24 mouse cellular contexts compared by ENCODE assay signal in genomic region chr13:49234711-49235110, GRCm38 (mm10). TPM values are rescaled to one million over a fixed set of nuclear protein-coding genes. Genes with fewer than 3 reads are reported as not detected.
DNase-seq lines count a peak whose midpoint lies in the region; ATAC-seq and TF ChIP-seq lines count a peak whose summit lies in the region.
"Had no signal": no experiment of that assay in that cellular context is flagged by ENCODE, and none has a peak within 500 bp of the region (broad histone marks: within the 10 kb centered on the region; RNA-seq: fewer than 3 reads in every experiment).

No protein-coding gene starts in this region.

- H3K9me3 ChIP-seq in kidney, postnatal 0 days (replicated peaks; ENCODE audit: low read length) = peaks cover 4% of the 10 kb centered on the region; the same call in 1 of the 2 replicates
- H3K9me3 ChIP-seq: embryonic facial prominence, embryonic 13.5 days; heart, embryonic 12.5 days; hindbrain, embryonic 12.5 days; liver, embryonic 13.5 days; midbrain, embryonic 13.5 days; neural tube, embryonic 15.5 days had no signal

- no peak overlapping the region for H3K9ac ChIP-seq in kidney, postnatal 0 days (ENCODE audit: low read depth, low read length)
- H3K9ac ChIP-seq: embryonic facial prominence, embryonic 13.5 days; heart, embryonic 12.5 days; hindbrain, embryonic 12.5 days; liver, embryonic 13.5 days; midbrain, embryonic 13.5 days; neural tube, embryonic 15.5 days had no signal

- intact Hi-C loops in left cerebral cortex, postnatal 10 days (cut with DNase I) = no loop called here

- no peaks in the 10 kb centered on the region for H3K36me3 ChIP-seq in kidney, postnatal 0 days (ENCODE audit: insufficient read depth, low read length)
- no peaks in the 10 kb centered on the region for H3K36me3 ChIP-seq in testis, adult 2 months (ENCODE audit: control insufficient read depth, insufficient read depth, low read length)
- H3K36me3 ChIP-seq: embryonic facial prominence, embryonic 13.5 days; heart, embryonic 12.5 days; hindbrain, embryonic 12.5 days; liver, embryonic 13.5 days; midbrain, embryonic 13.5 days; neural tube, embryonic 15.5 days had no signal

- ATAC-seq in kidney, postnatal 0 days (replicated peaks; ENCODE audit: low FRiP score, low read depth) = no peak
- ATAC-seq: forebrain, embryonic 16.5 days; lung, postnatal 0 days; midbrain, embryonic 13.5 days had no signal

- TF ChIP-seq POLR2A in testis, adult 2 months (IDR thresholded peaks at IDR 0.05; ENCODE audit: control insufficient read depth, low read depth, low read length) = no peak

- H3K4me3 ChIP-seq in kidney, postnatal 0 days (replicated peaks; ENCODE audit: low read depth, low read length) = no peak overlapping the region
- H3K4me3 ChIP-seq in testis, adult 2 months (ENCODE audit: control insufficient read depth, low read depth, low read length) = no peak overlapping the region
- H3K4me3 ChIP-seq: embryonic facial prominence, embryonic 13.5 days; heart, embryonic 12.5 days; hindbrain, embryonic 12.5 days; liver, embryonic 13.5 days; midbrain, embryonic 13.5 days; myocyte; neural tube, embryonic 15.5 days had no signal

- H3K27me3 ChIP-seq in kidney, postnatal 0 days (ENCODE audit: insufficient read depth, low read length) = no peaks in the 10 kb centered on the region
- H3K27me3 ChIP-seq in testis, adult 2 months (ENCODE audit: control insufficient read depth, insufficient read depth, low read length) = no peaks in the 10 kb centered on the region
- H3K27me3 ChIP-seq: embryonic facial prominence, embryonic 13.5 days; heart, embryonic 12.5 days; hindbrain, embryonic 12.5 days; liver, embryonic 13.5 days; midbrain, embryonic 13.5 days; neural tube, embryonic 15.5 days had no signal

- TF ChIP-seq CTCF in kidney, postnatal 0 days (IDR thresholded peaks at IDR 0.05; ENCODE audit: low read depth) = peak; percentile 18; the same call in 1 of the 2 replicates
- peak; percentile 28; the same call in 1 of the 2 replicates for TF ChIP-seq CTCF in testis, adult 2 months (IDR thresholded peaks at IDR 0.05; ENCODE audit: control insufficient read depth, insufficient read depth, insufficient replicate concordance, low read depth, low read length)

- no peak for DNase-seq in kidney, postnatal 0 days (ENCODE audit: low spot score)
- DNase-seq in kidney, adult 11 months = no peak
- no peak for DNase-seq in testis, postnatal 14 days (ENCODE audit: low spot score)
- DNase-seq in ZHBTc4 (ENCODE audit: low read depth, low spot score) = peak; percentile 61
- no peak for DNase-seq in left cerebral cortex, postnatal 10 days (ENCODE audit: extremely low spot score in 1 of 2, low spot score in 2 of 2)
- no peak for DNase-seq in frontal cortex, postnatal 14 days (ENCODE audit: low spot score in 2 of 2)
- DNase-seq: adrenal gland, postnatal 10 days; cerebellum, adult 11 months; cerebellum, postnatal 14 days; heart, postnatal 14 days; kidney, adult 2 months; kidney, postnatal 25 days; liver, embryonic 13.5 days; right cerebral cortex, postnatal 25 days; thymus, postnatal 25 days had no signal

- 97% methylated on average over 4 of the region's 4 CpGs for WGBS in kidney, postnatal 0 days

- H3K27ac ChIP-seq in kidney, postnatal 0 days = peak overlapping the region; percentile 36; the same call in 1 of the 2 replicates
- no peak overlapping the region for H3K27ac ChIP-seq in testis, adult 2 months (ENCODE audit: control insufficient read depth, insufficient read depth, low read depth, low read length)
- H3K27ac ChIP-seq: embryonic facial prominence, embryonic 13.5 days; hindbrain, embryonic 12.5 days; liver, embryonic 13.5 days; midbrain, embryonic 13.5 days; neural tube, embryonic 15.5 days had no signal

- H3K4me2 ChIP-seq in kidney, postnatal 0 days (ENCODE audit: low read length) = no peak overlapping the region
- H3K4me2 ChIP-seq: embryonic facial prominence, embryonic 13.5 days; heart, embryonic 12.5 days; hindbrain, embryonic 12.5 days; liver, embryonic 13.5 days; midbrain, embryonic 13.5 days; neural tube, embryonic 15.5 days had no signal

- H3K4me1 ChIP-seq in kidney, postnatal 0 days (replicated peaks; ENCODE audit: insufficient read depth, low read length) = no peaks in the 10 kb centered on the region
- no peaks in the 10 kb centered on the region for H3K4me1 ChIP-seq in testis, adult 2 months (ENCODE audit: control insufficient read depth, insufficient read depth, low read length)
- H3K4me1 ChIP-seq: embryonic facial prominence, embryonic 13.5 days; midbrain, embryonic 13.5 days; neural tube, embryonic 15.5 days had no signal

RNA-seq across cellular contexts. Expression of gene Susd3, which starts 13.8 kb away (rescaled TPM):
- polyA plus RNA-seq in kidney, postnatal 0 days (2015; fragmentation: Nextera tagmentation; extraction: Ambion mirVana) = 41.8 and 44.8 TPM in 2 replicates
- 37.7 and 51.3 TPM in 2 replicates for polyA plus RNA-seq in testis, adult 2 months (2012; rRNA removed)
- total RNA-seq in left cerebral cortex, postnatal 10 days (2021) = 1 to 10 TPM; 2.4 to 2.8 TPM

RNA-seq across cellular contexts. Expression of gene Card19, which starts 18.9 kb away (rescaled TPM):
- polyA plus RNA-seq in kidney, postnatal 0 days (2015; fragmentation: Nextera tagmentation; extraction: Ambion mirVana) = 71.3 and 77.0 TPM in 2 replicates
- 22.0 and 28.9 TPM in 2 replicates for polyA plus RNA-seq in testis, adult 2 months (2012; rRNA removed)
- 10 to 100 TPM; 11.1 to 12.9 TPM for total RNA-seq in left cerebral cortex, postnatal 10 days (2021)

RNA-seq across cellular contexts. Expression of gene Ninj1, which starts 47.4 kb away (rescaled TPM):
- polyA plus RNA-seq in kidney, postnatal 0 days (2015; fragmentation: Nextera tagmentation; extraction: Ambion mirVana) = 122 and 127 TPM in 2 replicates
- polyA plus RNA-seq in testis, adult 2 months (2012; rRNA removed) = 30.9 and 41.5 TPM in 2 replicates
- total RNA-seq in left cerebral cortex, postnatal 10 days (2021) = 10 to 100 TPM; 23.8 to 23.9 TPM
